Mouse (Mus musculus) bone marrow macrophage, adult 2 months (primary cell): ENCODE measurements around the gene Ccdc85c.

Source experiments
- CTCF ChIP-seq: IDR thresholded peaks from 2 replicates; pipeline ENCODE4 v1.5.1; 2012; ENCODE audit warnings: low read depth, mild to moderate bottlenecking, low read length, moderate library complexity
- POLR2A ChIP-seq: IDR thresholded peaks from 2 replicates; pipeline ENCODE4 v1.6.1; 2012; ENCODE audit warnings: mild to moderate bottlenecking, low read depth, low read length, borderline replicate concordance

- TF ChIP-seq POLR2A (no peak), CTCF (no peak)
These were observed 25.7 kb downstream of the Ccdc85c start for GRCm38 (mm10) chr12:108249522-108249921.
